Mouse (Mus musculus) forebrain, embryonic 11.5 days (tissue): ENCODE measurements around the gene Mars. TPM values are rescaled to one million over a fixed set of nuclear protein-coding genes. Genes with fewer than 3 reads are reported as not detected.

Experiments
- ATAC-seq: fragments of 200-750 bp; cut with Nextera tagmentation; replicated peaks from 2 replicates; pipeline ENCODE4 v1.8.0; 2017; ENCODE audit warnings: moderate TSS enrichment; ENCODE audit not compliant: low FRiP score
- DNase-seq: peaks from one replicate; pipeline ENCODE4 v3.0.0-alpha.2; 2017; ENCODE audit warnings: low spot score
- H3K27ac ChIP-seq: fragments of 300-500 bp; sonication (generic); 2 replicates; pipeline ENCODE4 v1.5.1; 2014; ENCODE audit warnings: low read depth, low read length
- H3K27me3 ChIP-seq: fragments of 300-500 bp; sonication (generic); 2 replicates; pipeline ENCODE4 v1.6.1; 2014; ENCODE audit warnings: mild to moderate bottlenecking, low read length, mixed read lengths; ENCODE audit not compliant: control insufficient read depth, insufficient read depth
- H3K36me3 ChIP-seq: fragments of 300-500 bp; sonication (generic); 2 replicates; pipeline ENCODE4 v1.6.1; 2014; ENCODE audit warnings: mild to moderate bottlenecking, low read length, moderate library complexity, mixed read lengths; ENCODE audit not compliant: control insufficient read depth, insufficient read depth
- H3K4me1 ChIP-seq: fragments of 300-500 bp; sonication (generic); replicated peaks from 2 replicates; pipeline ENCODE4 v1.6.1; 2014; ENCODE audit warnings: low read length, mixed read lengths; ENCODE audit not compliant: control insufficient read depth, insufficient read depth
- H3K4me2 ChIP-seq: fragments of 300-500 bp; sonication (generic); 2 replicates; pipeline ENCODE4 v1.6.1; 2014; ENCODE audit warnings: low read depth, mild to moderate bottlenecking, low read length, moderate library complexity, mixed read lengths; ENCODE audit not compliant: severe bottlenecking
- H3K4me3 ChIP-seq: fragments of 300-500 bp; sonication (generic); 2 replicates; pipeline ENCODE4 v1.5.1; 2014; ENCODE audit warnings: low read depth, low read length
- H3K9ac ChIP-seq: fragments of 300-500 bp; sonication (generic); 2 replicates; pipeline ENCODE4 v1.6.1; 2014; ENCODE audit warnings: low read length
- H3K9me3 ChIP-seq: fragments of 300-500 bp; sonication (generic); 2 replicates; pipeline ENCODE4 v1.6.1; 2016; ENCODE audit warnings: low read length, mixed read lengths; ENCODE audit not compliant: control insufficient read depth
- WGBS: fragments of 180-500 bp; shearing (Covaris S2); extraction: QIAGEN DNeasy Blood & Tissue Kit; methylation state at CpG from one replicate; pipeline ENCODE4 v1.1.7; 2014; 5-methylcytosine and 5-hydroxymethylcytosine counted together
- polyA plus RNA-seq: library from polyadenylated mRNA; unstranded; fragments of >200 nt; fragmentation: Nextera tagmentation; extraction: Ambion mirVana; gene quantifications from 2 replicates; pipeline ENCODE4 v1.2.1, GENCODE M21; 2014

Gene Mars
- polyA plus RNA-seq, 1 experiment from 2014 or later: 191 TPM

GRCm38 (mm10) chr10:127288328-127288799 lies 23.2 kb downstream of the Mars start:
- Histone ChIP-seq H3K4me1 (peaks cover 21% of the 10 kb centered on the region), H3K4me2 (peak overlapping the region; percentile 90), H3K9me3 (no peaks in the 10 kb centered on the region), H3K9ac (peak overlapping the region; percentile 65), H3K27me3 (no peaks in the 10 kb centered on the region), H3K36me3 (peaks cover 8% of the 10 kb centered on the region; the same call in 1 of the 2 replicates), H3K4me3 (peak overlapping the region; percentile 49), H3K27ac (peak overlapping the region; percentile 96)
- DNase-seq (no peak), ATAC-seq (peak; percentile 1)
- WGBS: 1% methylated on average over 23 of the region's 28 CpGs

GRCm38 (mm10) chr10:127287936-127288293 lies 23.7 kb downstream of the Mars start:
- H3K27me3 ChIP-seq: no peaks in the 10 kb centered on the region
- peak overlapping the region; percentile 90 for H3K4me2 ChIP-seq
- peaks cover 21% of the 10 kb centered on the region for H3K4me1 ChIP-seq
- no peaks in the 10 kb centered on the region for H3K9me3 ChIP-seq
- ATAC-seq: no peak
- no peak for DNase-seq
- WGBS: 1% methylated on average over 3 of the region's 3 CpGs
- peak overlapping the region; percentile 65 for H3K9ac ChIP-seq
- H3K36me3 ChIP-seq: peaks cover 12% of the 10 kb centered on the region; the same call in 1 of the 2 replicates
- H3K27ac ChIP-seq: peak overlapping the region; percentile 96
- peak overlapping the region; percentile 49 for H3K4me3 ChIP-seq

GRCm38 (mm10) chr10:127287271-127287935 lies 24.2 kb downstream of the Mars start:
- 78% methylated on average over 15 of the region's 15 CpGs for WGBS
- DNase-seq: no peak
- H3K4me3 ChIP-seq: peak overlapping the region; percentile 49
- no peaks in the 10 kb centered on the region for H3K27me3 ChIP-seq
- H3K36me3 ChIP-seq: peaks cover 16% of the 10 kb centered on the region; the same call in 1 of the 2 replicates
- no peak for ATAC-seq
- peak overlapping the region; percentile 65 for H3K9ac ChIP-seq
- H3K9me3 ChIP-seq: no peaks in the 10 kb centered on the region
- H3K27ac ChIP-seq: peak overlapping the region; percentile 96
- H3K4me2 ChIP-seq: peak overlapping the region; percentile 90
- peaks cover 20% of the 10 kb centered on the region for H3K4me1 ChIP-seq

- Histone ChIP-seq H3K9me3 (no peaks in the 10 kb centered on the region), H3K4me2 (peak overlapping the region; percentile 90; the same call in 1 of the 2 replicates), H3K4me3 (peak overlapping the region; percentile 49; the same call in 1 of the 2 replicates), H3K4me1 (peaks cover 17% of the 10 kb centered on the region), H3K9ac (no peak overlapping the region; the same call in 1 of the 2 replicates), H3K27me3 (no peaks in the 10 kb centered on the region), H3K36me3 (peaks cover 20% of the 10 kb centered on the region; the same call in 1 of the 2 replicates), H3K27ac (no peak overlapping the region)
- ATAC-seq (no peak), DNase-seq (no peak)
- 57% methylated on average over 7 of the region's 7 CpGs for WGBS
Observed at GRCm38 (mm10) chr10:127286730-127287129, 24.9 kb downstream of the Mars start.

- H3K27ac ChIP-seq: no peak overlapping the region
- peaks cover 15% of the 10 kb centered on the region for H3K4me1 ChIP-seq
- DNase-seq: no peak
- H3K9me3 ChIP-seq: no peaks in the 10 kb centered on the region
- H3K4me2 ChIP-seq: peak overlapping the region; percentile 13; the same call in 1 of the 2 replicates
- no peak for ATAC-seq
- no peak overlapping the region; the same call in 1 of the 2 replicates for H3K9ac ChIP-seq
- H3K27me3 ChIP-seq: no peaks in the 10 kb centered on the region
- peaks cover 20% of the 10 kb centered on the region; the same call in 1 of the 2 replicates for H3K36me3 ChIP-seq
- H3K4me3 ChIP-seq: peak overlapping the region; percentile 49; the same call in 1 of the 2 replicates
- WGBS: 78% methylated on average over 7 of the region's 7 CpGs
Observed at GRCm38 (mm10) chr10:127286194-127286593, 25.4 kb downstream of the Mars start.

- WGBS: 70% methylated on average over 9 of the region's 13 CpGs
- Histone ChIP-seq H3K27me3 (no peaks in the 10 kb centered on the region), H3K4me3 (no peak overlapping the region), H3K36me3 (peaks cover 20% of the 10 kb centered on the region; the same call in 1 of the 2 replicates), H3K4me1 (peaks cover 15% of the 10 kb centered on the region), H3K9ac (no peak overlapping the region), H3K9me3 (no peaks in the 10 kb centered on the region), H3K4me2 (no peak overlapping the region), H3K27ac (no peak overlapping the region)
- no peak for DNase-seq
- no peak for ATAC-seq
Observed at GRCm38 (mm10) chr10:127285644-127286043, 25.9 kb downstream of the Mars start.

- H3K9ac ChIP-seq: peak overlapping the region; percentile 20; the same call in 1 of the 2 replicates
- H3K36me3 ChIP-seq: peaks cover 20% of the 10 kb centered on the region; the same call in 1 of the 2 replicates
- no peak overlapping the region for H3K27ac ChIP-seq
- no peaks in the 10 kb centered on the region for H3K27me3 ChIP-seq
- no peaks in the 10 kb centered on the region for H3K9me3 ChIP-seq
- no peak overlapping the region for H3K4me3 ChIP-seq
- DNase-seq (peak; percentile 47), ATAC-seq (no peak)
- peaks cover 15% of the 10 kb centered on the region for H3K4me1 ChIP-seq
- no peak overlapping the region for H3K4me2 ChIP-seq
- WGBS: 74% methylated on average over 11 of the region's 11 CpGs
Observed at GRCm38 (mm10) chr10:127284724-127285500, 26.7 kb downstream of the Mars start.

- ATAC-seq (no peak), DNase-seq (peak; percentile 51)
- Histone ChIP-seq H3K27ac (no peak overlapping the region), H3K4me3 (no peak overlapping the region), H3K4me2 (no peak overlapping the region), H3K36me3 (peaks cover 22% of the 10 kb centered on the region), H3K27me3 (no peaks in the 10 kb centered on the region), H3K9me3 (no peaks in the 10 kb centered on the region), H3K9ac (no peak overlapping the region), H3K4me1 (peaks cover 15% of the 10 kb centered on the region)
- WGBS: 92% methylated on average over 7 of the region's 7 CpGs
Observed at GRCm38 (mm10) chr10:127284105-127284622, 27.4 kb downstream of the Mars start.
